Mouse (Mus musculus): ENCODE measurements around the gene Hoxc4. TPM values are rescaled to one million over a fixed set of nuclear protein-coding genes. Genes with fewer than 3 reads are reported as not detected.

The Hoxc4 gene
- polyA plus RNA-seq, 1 experiment from 2014 or later: not detected

DNA sequence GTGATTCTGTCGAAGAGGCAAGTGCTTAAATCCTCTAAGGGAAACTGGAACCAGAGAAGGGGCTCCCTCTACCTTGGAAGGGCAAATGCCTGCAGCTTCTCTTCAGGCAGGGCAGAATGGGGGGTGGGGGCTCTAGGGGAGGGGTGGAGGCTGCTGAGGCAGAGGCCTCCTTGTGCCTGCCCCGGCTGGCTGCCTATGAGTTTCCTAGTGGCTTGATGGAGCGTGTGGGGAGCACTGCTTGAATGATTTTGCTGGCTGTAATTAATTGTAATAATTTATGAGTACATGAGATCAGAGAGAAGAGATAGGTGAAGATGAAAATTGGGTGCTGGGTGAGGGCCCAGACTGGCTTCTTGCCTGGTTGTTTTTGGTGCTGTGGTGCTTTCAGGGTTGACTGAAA, 33.8 kb upstream of the Hoxc4 start:
- no peak for ATAC-seq (ENCODE audit: low FRiP score, low TSS enrichment)
- Histone ChIP-seq H3K36me3 (ENCODE audit: control insufficient read depth, insufficient read depth, low read length) (no peaks in the 10 kb centered on the region), H3K9me3 (ENCODE audit: control insufficient read depth, low read length) (no peaks in the 10 kb centered on the region), H3K27me3 (ENCODE audit: control insufficient read depth, insufficient read depth, low read length) (peaks cover 99% of the 10 kb centered on the region), H3K4me2 (ENCODE audit: low read length) (no peak overlapping the region), H3K4me1 (ENCODE audit: control insufficient read depth, insufficient read depth, low read length) (0 out of 2 replicates have a peak, but pooled peaks cover 3% of the 10 kb centered on the region), H3K4me3 (replicated peaks; ENCODE audit: low read depth, low read length) (no peak overlapping the region), H3K27ac (replicated peaks; ENCODE audit: low read depth, low read length) (no peak overlapping the region), H3K9ac (replicated peaks; ENCODE audit: low read length) (no peak overlapping the region)
- WGBS: 3% methylated on average over 3 of the region's 3 CpGs
- no peak for DNase-seq

DNA sequence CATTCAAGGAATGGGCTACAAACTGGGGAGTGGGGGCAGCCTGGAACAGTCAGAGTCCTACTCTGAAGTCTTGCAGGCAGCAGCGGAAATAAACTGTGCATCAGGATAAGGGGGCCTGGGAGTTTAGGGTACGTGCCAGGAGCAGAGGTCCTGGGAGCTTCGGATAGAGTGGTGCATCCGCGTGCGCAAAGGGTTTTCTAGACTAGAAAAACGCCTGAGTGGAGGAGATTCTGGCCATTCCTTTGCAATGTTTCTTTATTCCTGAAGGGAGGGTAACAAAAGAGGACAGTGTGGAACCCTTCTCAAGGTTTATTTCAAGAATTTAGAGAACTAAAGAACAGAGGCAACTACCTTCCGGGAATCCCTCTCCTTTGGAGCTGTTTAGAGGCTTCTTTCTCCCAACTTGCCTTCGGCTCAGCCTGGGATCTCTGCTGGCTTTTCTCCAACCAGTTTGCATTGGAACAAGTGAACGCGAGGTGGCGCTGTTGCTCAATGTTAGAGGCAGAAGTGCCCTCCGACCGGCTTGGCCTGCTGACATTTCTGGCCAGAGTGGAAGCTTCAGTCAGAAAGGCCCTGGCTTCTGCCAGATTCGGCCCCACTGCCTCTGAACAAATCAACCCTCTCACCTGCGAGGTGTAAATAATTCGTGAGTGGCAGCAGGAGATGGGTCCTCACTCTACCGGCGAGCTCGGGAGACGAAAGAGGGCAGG, 31.5 kb upstream of the Hoxc4 start:
- Histone ChIP-seq H3K4me3 (replicated peaks; ENCODE audit: low read depth, low read length) (no peak overlapping the region), H3K9ac (replicated peaks; ENCODE audit: low read length) (no peak overlapping the region), H3K4me2 (ENCODE audit: low read length) (no peak overlapping the region), H3K9me3 (ENCODE audit: control insufficient read depth, low read length) (no peaks in the 10 kb centered on the region), H3K27ac (replicated peaks; ENCODE audit: low read depth, low read length) (no peak overlapping the region), H3K27me3 (ENCODE audit: control insufficient read depth, insufficient read depth, low read length) (peaks cover 97% of the 10 kb centered on the region), H3K4me1 (ENCODE audit: control insufficient read depth, insufficient read depth, low read length) (no peaks in the 10 kb centered on the region), H3K36me3 (ENCODE audit: control insufficient read depth, insufficient read depth, low read length) (no peaks in the 10 kb centered on the region)
- peak; percentile 27; the same call in 1 of the 2 replicates for ATAC-seq (ENCODE audit: low FRiP score, low TSS enrichment)
- DNase-seq: peak; percentile 97
- 2% methylated on average over 21 of the region's 21 CpGs for WGBS

GRCm38 (mm10) chr15:102988078-102988477, 30.7 kb upstream of the Hoxc4 start:
- no peak for ATAC-seq (ENCODE audit: low FRiP score, low TSS enrichment)
- DNase-seq: no peak
- 19% methylated on average over 5 of the region's 5 CpGs for WGBS
- Histone ChIP-seq H3K27me3 (ENCODE audit: control insufficient read depth, insufficient read depth, low read length) (peaks cover 97% of the 10 kb centered on the region), H3K4me3 (replicated peaks; ENCODE audit: low read depth, low read length) (no peak overlapping the region), H3K9me3 (ENCODE audit: control insufficient read depth, low read length) (no peaks in the 10 kb centered on the region), H3K4me2 (ENCODE audit: low read length) (no peak overlapping the region), H3K9ac (replicated peaks; ENCODE audit: low read length) (no peak overlapping the region), H3K4me1 (ENCODE audit: control insufficient read depth, insufficient read depth, low read length) (no peaks in the 10 kb centered on the region), H3K36me3 (ENCODE audit: control insufficient read depth, insufficient read depth, low read length) (no peaks in the 10 kb centered on the region), H3K27ac (replicated peaks; ENCODE audit: low read depth, low read length) (no peak overlapping the region)

DNA sequence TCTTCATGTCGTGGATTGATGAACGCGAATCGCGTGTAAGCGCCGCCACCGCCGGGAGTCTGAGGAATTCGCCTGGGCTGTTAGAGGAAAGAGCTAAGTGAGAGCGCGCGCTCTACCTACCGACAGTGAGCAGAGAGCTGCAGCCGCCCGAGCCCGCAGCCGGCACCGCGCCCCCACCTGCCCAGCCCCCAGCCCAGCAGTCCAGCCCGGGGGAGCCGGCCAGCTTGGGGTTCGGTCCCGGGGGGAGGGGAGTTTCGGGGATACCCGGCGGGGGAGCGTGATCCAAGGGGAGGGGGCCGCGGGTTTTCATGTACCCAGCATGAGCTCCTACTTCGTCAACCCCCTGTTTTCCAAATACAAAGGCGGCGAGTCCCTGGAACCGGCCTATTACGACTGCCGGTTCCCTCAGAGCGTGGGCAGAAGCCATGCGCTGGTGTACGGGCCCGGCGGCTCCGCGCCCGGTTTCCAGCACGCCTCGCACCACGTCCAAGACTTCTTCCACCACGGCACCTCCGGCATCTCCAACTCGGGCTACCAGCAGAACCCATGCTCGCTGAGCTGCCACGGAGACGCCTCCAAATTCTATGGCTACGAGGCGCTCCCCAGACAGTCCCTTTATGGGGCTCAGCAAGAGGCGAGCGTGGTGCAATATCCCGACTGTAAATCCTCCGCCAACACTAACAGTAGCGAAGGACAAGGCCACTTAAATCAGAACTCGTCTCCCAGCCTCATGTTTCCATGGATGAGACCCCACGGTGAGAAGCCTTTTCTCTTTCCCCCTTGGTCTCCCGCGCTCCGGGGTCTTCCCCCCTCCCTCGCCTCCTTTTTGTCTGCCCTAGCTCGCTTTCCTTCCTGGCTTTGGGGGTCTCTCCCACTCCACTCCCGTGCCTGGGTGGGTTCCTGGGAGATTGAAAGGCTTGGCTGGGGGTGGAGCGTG, 28.0 kb upstream of the Hoxc4 start, which contains the start of gene Hoxc8:
Hoxc8 (plus strand) TSS at position 147 of the 937 bp plus-strand sequence.
- Histone ChIP-seq H3K4me3 (replicated peaks; ENCODE audit: low read depth, low read length) (no peak within 1 kb of the TSS), H3K27ac (replicated peaks; ENCODE audit: low read depth, low read length) (no peak within 1 kb of the TSS), H3K9ac (replicated peaks; ENCODE audit: low read length) (no peak within 1 kb of the TSS), H3K27me3 (ENCODE audit: control insufficient read depth, insufficient read depth, low read length) (peaks cover 96% of the 10 kb centered on the region), H3K36me3 (ENCODE audit: control insufficient read depth, insufficient read depth, low read length) (no peaks in the 10 kb centered on the region), H3K4me1 (ENCODE audit: control insufficient read depth, insufficient read depth, low read length) (no peaks in the 10 kb centered on the region), H3K9me3 (ENCODE audit: control insufficient read depth, low read length) (no peaks in the 10 kb centered on the region), H3K4me2 (ENCODE audit: low read length) (no peak within 1 kb of the TSS)
- ATAC-seq (ENCODE audit: low FRiP score, low TSS enrichment) (no peak), DNase-seq (peak; percentile 47)
- under 1% methylated on average over 69 of the region's 69 CpGs for WGBS

DNA sequence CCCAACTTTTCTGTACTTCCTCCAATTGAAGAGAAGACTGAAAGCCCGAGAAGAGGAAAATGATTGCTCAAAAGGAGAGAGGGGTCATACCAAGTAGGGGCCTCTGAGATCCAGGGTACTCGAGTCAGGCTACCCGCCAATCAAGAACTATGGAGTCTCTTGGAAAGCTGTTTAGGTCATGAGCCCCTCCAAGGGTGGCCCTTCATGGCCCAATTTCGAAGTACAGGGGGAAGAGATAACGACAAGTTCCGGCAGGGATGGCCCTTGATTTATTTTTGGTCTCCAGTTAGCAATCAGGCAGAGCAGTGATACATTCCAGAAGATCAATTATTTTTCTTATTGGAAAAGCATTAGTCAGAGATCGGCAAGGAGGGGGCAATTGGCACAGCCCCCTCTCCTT, 27.0 kb upstream of the Hoxc4 start:
- Histone ChIP-seq H3K4me2 (ENCODE audit: low read length) (no peak overlapping the region), H3K9ac (replicated peaks; ENCODE audit: low read length) (no peak overlapping the region), H3K9me3 (ENCODE audit: control insufficient read depth, low read length) (no peaks in the 10 kb centered on the region), H3K27me3 (ENCODE audit: control insufficient read depth, insufficient read depth, low read length) (peaks cover 96% of the 10 kb centered on the region), H3K4me3 (replicated peaks; ENCODE audit: low read depth, low read length) (no peak overlapping the region), H3K4me1 (ENCODE audit: control insufficient read depth, insufficient read depth, low read length) (no peaks in the 10 kb centered on the region), H3K27ac (replicated peaks; ENCODE audit: low read depth, low read length) (no peak overlapping the region), H3K36me3 (ENCODE audit: control insufficient read depth, insufficient read depth, low read length) (no peaks in the 10 kb centered on the region)
- ATAC-seq (ENCODE audit: low FRiP score, low TSS enrichment) (no peak), DNase-seq (no peak)
- 1% methylated on average over 7 of the region's 7 CpGs for WGBS

DNA sequence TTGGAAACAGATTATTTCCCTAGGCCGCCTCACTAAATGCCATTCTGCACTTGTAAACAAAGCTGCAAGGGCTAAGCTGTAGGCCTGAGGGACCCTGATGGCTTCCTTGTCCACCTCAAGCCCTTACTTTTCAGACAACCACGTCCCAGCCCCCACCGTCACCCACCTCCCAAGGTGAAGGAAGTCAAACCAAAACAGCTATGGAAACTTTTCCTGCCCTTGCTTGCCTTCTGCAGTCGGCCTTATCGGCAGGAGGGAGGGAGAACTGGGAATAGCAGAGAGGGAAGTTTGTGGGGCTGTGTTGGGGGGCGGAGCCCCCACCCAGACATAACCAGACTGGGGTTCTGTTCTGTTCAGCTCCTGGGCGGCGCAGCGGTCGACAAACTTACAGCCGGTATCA, 26.5 kb upstream of the Hoxc4 start:
- under 1% methylated on average over 11 of the region's 11 CpGs for WGBS
- Histone ChIP-seq H3K4me1 (ENCODE audit: control insufficient read depth, insufficient read depth, low read length) (no peaks in the 10 kb centered on the region), H3K36me3 (ENCODE audit: control insufficient read depth, insufficient read depth, low read length) (no peaks in the 10 kb centered on the region), H3K4me3 (replicated peaks; ENCODE audit: low read depth, low read length) (no peak overlapping the region), H3K9ac (replicated peaks; ENCODE audit: low read length) (no peak overlapping the region), H3K27me3 (ENCODE audit: control insufficient read depth, insufficient read depth, low read length) (peaks cover 96% of the 10 kb centered on the region), H3K9me3 (ENCODE audit: control insufficient read depth, low read length) (no peaks in the 10 kb centered on the region), H3K27ac (replicated peaks; ENCODE audit: low read depth, low read length) (no peak overlapping the region), H3K4me2 (ENCODE audit: low read length) (no peak overlapping the region)
- ATAC-seq (ENCODE audit: low FRiP score, low TSS enrichment): no peak
- DNase-seq: no peak

DNA sequence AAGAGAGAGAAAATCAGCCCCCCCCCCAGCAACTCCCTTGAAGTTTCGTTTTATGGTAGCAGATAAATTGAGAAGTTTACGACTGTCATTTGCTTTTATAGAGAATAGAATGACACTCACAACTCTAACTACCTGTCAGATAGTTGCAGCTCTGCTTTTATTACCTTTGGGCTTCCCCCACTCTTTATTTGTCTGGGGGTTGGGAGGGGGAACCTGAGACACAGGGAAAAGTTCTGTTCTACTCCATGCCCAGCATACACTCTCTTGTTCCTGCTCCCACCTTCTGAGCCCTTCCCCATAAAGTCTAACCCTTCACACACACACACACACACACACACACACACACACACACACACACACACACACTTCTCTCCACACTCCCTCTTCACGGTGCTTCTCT, 25.9 kb upstream of the Hoxc4 start:
- no peak overlapping the region for H3K4me2 ChIP-seq (ENCODE audit: low read length)
- DNase-seq (no peak), ATAC-seq (ENCODE audit: low FRiP score, low TSS enrichment) (no peak)
- peaks cover 96% of the 10 kb centered on the region for H3K27me3 ChIP-seq (ENCODE audit: control insufficient read depth, insufficient read depth, low read length)
- H3K9me3 ChIP-seq (ENCODE audit: control insufficient read depth, low read length): no peaks in the 10 kb centered on the region
- H3K9ac ChIP-seq (replicated peaks; ENCODE audit: low read length): no peak overlapping the region
- 5% methylated on average over 3 of the region's 3 CpGs for WGBS
- no peaks in the 10 kb centered on the region for H3K36me3 ChIP-seq (ENCODE audit: control insufficient read depth, insufficient read depth, low read length)
- no peak overlapping the region for H3K4me3 ChIP-seq (replicated peaks; ENCODE audit: low read depth, low read length)
- H3K4me1 ChIP-seq (ENCODE audit: control insufficient read depth, insufficient read depth, low read length): no peaks in the 10 kb centered on the region
- no peak overlapping the region for H3K27ac ChIP-seq (replicated peaks; ENCODE audit: low read depth, low read length)

DNA sequence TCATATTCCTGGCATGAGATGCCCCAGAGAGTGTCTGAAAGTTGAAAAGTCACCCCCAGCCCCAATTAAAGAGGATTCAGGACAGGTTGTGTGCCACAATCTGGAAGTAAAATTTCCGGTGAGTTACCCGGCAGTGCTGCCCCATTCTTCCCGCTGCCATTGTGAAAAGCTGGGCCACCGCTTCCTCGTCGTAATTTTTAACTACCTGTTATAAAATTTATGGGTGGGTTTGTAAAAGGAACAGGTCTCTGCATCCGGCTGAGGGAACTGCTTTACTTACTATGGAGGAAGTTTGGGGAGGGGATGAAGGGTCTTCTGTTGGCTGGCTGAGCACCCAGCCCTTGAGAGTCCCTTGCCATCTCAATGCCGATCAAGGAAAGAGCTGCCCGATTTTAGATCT, 22.2 kb upstream of the Hoxc4 start:
- WGBS: 1% methylated on average over 9 of the region's 9 CpGs
- Histone ChIP-seq H3K27ac (replicated peaks; ENCODE audit: low read depth, low read length) (no peak overlapping the region), H3K36me3 (ENCODE audit: control insufficient read depth, insufficient read depth, low read length) (no peaks in the 10 kb centered on the region), H3K4me1 (ENCODE audit: control insufficient read depth, insufficient read depth, low read length) (no peaks in the 10 kb centered on the region), H3K9me3 (ENCODE audit: control insufficient read depth, low read length) (no peaks in the 10 kb centered on the region), H3K4me2 (ENCODE audit: low read length) (no peak overlapping the region), H3K9ac (replicated peaks; ENCODE audit: low read length) (no peak overlapping the region), H3K27me3 (ENCODE audit: control insufficient read depth, insufficient read depth, low read length) (peaks cover 97% of the 10 kb centered on the region), H3K4me3 (replicated peaks; ENCODE audit: low read depth, low read length) (no peak overlapping the region)
- no peak for DNase-seq
- ATAC-seq (ENCODE audit: low FRiP score, low TSS enrichment): no peak

All from midbrain, embryonic 14.5 days (tissue).